Mouse (Mus musculus) midbrain, embryonic 16.5 days (tissue): ENCODE data around the gene Tmem248. TPM values are rescaled to one million over a fixed set of nuclear protein-coding genes. Genes with fewer than 3 reads are reported as not detected.

Experiments
- ATAC-seq: fragments of 200-750 bp; cut with Nextera tagmentation; 2 replicates; pipeline ENCODE4 v1.8.0; 2017; ENCODE audit warnings: moderate TSS enrichment
- H3K27ac ChIP-seq: fragments of 300-500 bp; sonication (generic); 2 replicates; pipeline ENCODE4 v1.5.1; 2014; ENCODE audit warnings: mild to moderate bottlenecking, low read length, mixed read lengths
- H3K27me3 ChIP-seq: fragments of 300-500 bp; sonication (generic); 2 replicates; pipeline ENCODE4 v1.6.1; 2014; ENCODE audit warnings: low read depth, low read length, mixed read lengths; ENCODE audit not compliant: control insufficient read depth, insufficient read depth
- H3K36me3 ChIP-seq: fragments of 300-500 bp; sonication (generic); 2 replicates; pipeline ENCODE4 v1.6.1; 2014; ENCODE audit warnings: mild to moderate bottlenecking, low read length, moderate library complexity, mixed read lengths; ENCODE audit not compliant: control insufficient read depth, insufficient read depth
- H3K4me1 ChIP-seq: fragments of 300-500 bp; sonication (generic); 2 replicates; pipeline ENCODE4 v1.6.1; 2014; ENCODE audit warnings: mild to moderate bottlenecking, low read length, mixed read lengths; ENCODE audit not compliant: control insufficient read depth, insufficient read depth
- H3K4me2 ChIP-seq: fragments of 300-500 bp; sonication (generic); 2 replicates; pipeline ENCODE4 v1.6.1; 2014; ENCODE audit warnings: mild to moderate bottlenecking, low read length, mixed read lengths
- H3K4me3 ChIP-seq: fragments of 300-500 bp; sonication (generic); 2 replicates; pipeline ENCODE4 v1.5.1; 2014; ENCODE audit warnings: low read depth, mild to moderate bottlenecking, low read length, moderate library complexity, mixed read lengths
- H3K9ac ChIP-seq: fragments of 300-500 bp; sonication (generic); 2 replicates; pipeline ENCODE4 v1.6.1; 2014; ENCODE audit warnings: low read depth, low read length, mixed read lengths
- H3K9me3 ChIP-seq: fragments of 300-500 bp; sonication (generic); replicated peaks from 2 replicates; pipeline ENCODE4 v1.6.1; 2014; ENCODE audit warnings: mild to moderate bottlenecking, low read length, mixed read lengths; ENCODE audit not compliant: control insufficient read depth, poor library complexity, severe bottlenecking
- WGBS: fragments of 180-500 bp; shearing (Covaris S2); extraction: QIAGEN DNeasy Blood & Tissue Kit; methylation state at CpG from one replicate; pipeline ENCODE4 v1.1.7; 2014; 5-methylcytosine and 5-hydroxymethylcytosine counted together
- polyA plus RNA-seq: library from polyadenylated mRNA; unstranded; fragments of >200 nt; fragmentation: Nextera tagmentation; extraction: Ambion mirVana; gene quantifications from 2 replicates; pipeline ENCODE4 v1.2.1, GENCODE M21; 2015

Tmem248 gene
- polyA plus RNA-seq, 1 experiment from 2014 or later: 25.6 TPM

- peaks cover 29% of the 10 kb centered on the region for H3K36me3 ChIP-seq
- H3K27me3 ChIP-seq: no peaks in the 10 kb centered on the region
- WGBS: 98% methylated on average over 9 of the region's 9 CpGs
- H3K27ac ChIP-seq: no peak overlapping the region
- H3K4me1 ChIP-seq: no peaks in the 10 kb centered on the region
- H3K9ac ChIP-seq: no peak overlapping the region
- H3K4me2 ChIP-seq: no peak overlapping the region
- no peak for ATAC-seq
- H3K4me3 ChIP-seq: no peak overlapping the region
- no peaks in the 10 kb centered on the region; the same call in 1 of the 2 replicates for H3K9me3 ChIP-seq
These were observed 66.3 kb downstream of the Tmem248 start for GRCm38 (mm10) chr5:130283079-130283732.

GRCm38 (mm10) chr5:130288106-130288505 lies 71.2 kb downstream of the Tmem248 start:
- Histone ChIP-seq H3K27ac (no peak overlapping the region), H3K4me2 (no peak overlapping the region), H3K27me3 (no peaks in the 10 kb centered on the region), H3K9me3 (no peaks in the 10 kb centered on the region; the same call in 1 of the 2 replicates), H3K4me3 (no peak overlapping the region), H3K9ac (no peak overlapping the region), H3K36me3 (peaks cover 19% of the 10 kb centered on the region), H3K4me1 (no peaks in the 10 kb centered on the region)
- 97% methylated on average over 7 of the region's 7 CpGs for WGBS
- no peak for ATAC-seq

DNA sequence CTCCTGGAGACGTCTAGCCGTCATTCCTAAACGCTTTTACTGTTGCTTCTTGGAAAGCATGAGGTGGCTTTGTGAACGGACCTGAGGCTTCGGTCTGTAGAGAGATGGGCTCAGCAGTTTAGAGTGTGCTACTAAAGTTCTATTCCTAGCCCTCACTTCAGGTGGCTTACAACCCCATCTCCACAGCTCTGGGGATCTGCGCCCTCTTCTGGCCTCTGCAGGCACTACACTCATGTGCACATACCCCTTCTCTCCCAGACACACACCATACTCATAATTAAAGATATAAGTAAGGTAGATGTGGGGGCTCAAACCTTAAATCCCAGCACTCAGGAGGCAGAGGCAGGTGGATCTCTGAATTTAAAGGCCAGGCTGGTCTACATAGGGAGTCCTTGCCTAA lies 73.4 kb downstream of the Tmem248 start:
- Histone ChIP-seq H3K4me1 (no peaks in the 10 kb centered on the region), H3K9ac (no peak overlapping the region), H3K27ac (no peak overlapping the region), H3K27me3 (no peaks in the 10 kb centered on the region), H3K36me3 (peaks cover 12% of the 10 kb centered on the region), H3K9me3 (no peaks in the 10 kb centered on the region), H3K4me3 (no peak overlapping the region), H3K4me2 (no peak overlapping the region)
- no peak for ATAC-seq
- WGBS: 97% methylated on average over 6 of the region's 6 CpGs

- H3K4me3 ChIP-seq: no peak overlapping the region
- H3K9me3 ChIP-seq: no peaks in the 10 kb centered on the region
- peaks cover 12% of the 10 kb centered on the region for H3K36me3 ChIP-seq
- no peak overlapping the region for H3K9ac ChIP-seq
- ATAC-seq: no peak
- no peaks in the 10 kb centered on the region for H3K27me3 ChIP-seq
- WGBS: 96% methylated on average over 12 of the region's 12 CpGs
- H3K27ac ChIP-seq: no peak overlapping the region
- no peak overlapping the region for H3K4me2 ChIP-seq
- H3K4me1 ChIP-seq: no peaks in the 10 kb centered on the region
These were observed 73.9 kb downstream of the Tmem248 start for GRCm38 (mm10) chr5:130290775-130291174.

DNA sequence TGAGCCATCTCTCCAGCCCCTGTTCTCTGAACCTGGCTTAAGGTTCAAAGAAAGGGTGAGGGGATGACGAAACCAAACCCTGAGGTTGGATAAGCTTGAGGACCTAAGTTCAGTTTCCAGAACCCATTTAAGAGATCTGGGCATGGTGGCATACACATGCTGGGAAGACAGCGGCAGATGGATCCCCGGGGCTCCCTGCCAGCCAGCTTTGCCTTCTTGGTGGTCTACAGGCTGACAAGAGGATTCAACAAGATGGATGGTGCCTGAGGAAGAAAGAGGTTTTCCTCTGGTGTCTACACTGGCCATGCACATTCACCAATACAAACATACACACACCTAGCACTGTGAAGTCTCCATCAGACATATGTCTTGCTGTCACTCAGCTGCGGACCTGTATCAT lies 76.1 kb downstream of the Tmem248 start:
- 91% methylated on average over 4 of the region's 4 CpGs for WGBS
- no peak overlapping the region for H3K4me2 ChIP-seq
- no peak overlapping the region for H3K27ac ChIP-seq
- H3K27me3 ChIP-seq: no peaks in the 10 kb centered on the region
- ATAC-seq: no peak
- H3K4me3 ChIP-seq: no peak overlapping the region
- H3K9ac ChIP-seq: no peak overlapping the region
- no peaks in the 10 kb centered on the region for H3K4me1 ChIP-seq
- H3K36me3 ChIP-seq: peaks cover 19% of the 10 kb centered on the region
- no peaks in the 10 kb centered on the region for H3K9me3 ChIP-seq

Other genes with a start within 250 kb of the Tmem248 start
- gene Gusb, start 214.0 kb upstream of the Tmem248 start, polyA plus RNA-seq: 30.3 and 31.5 TPM in 2 replicates
- gene Asl, start 187.8 kb upstream of the Tmem248 start, polyA plus RNA-seq: 35.5 and 38.6 TPM in 2 replicates
- 85.6 and 86.8 TPM in 2 replicates for gene Crcp, start 187.8 kb upstream of the Tmem248 start, polyA plus RNA-seq
- 52.9 and 56.8 TPM in 2 replicates for gene Tpst1, start 143.8 kb upstream of the Tmem248 start, polyA plus RNA-seq
- 20.2 and 21.4 TPM in 2 replicates for gene Kctd7, start 72.2 kb upstream of the Tmem248 start, polyA plus RNA-seq
- 46.7 and 48.7 TPM in 2 replicates for gene Rabgef1, start 45.3 kb upstream of the Tmem248 start, polyA plus RNA-seq
- 52.9 and 54.6 TPM in 2 replicates for gene Sbds, start 38.4 kb downstream of the Tmem248 start, polyA plus RNA-seq
- 20.2 and 23.0 TPM in 2 replicates for gene Tyw1, start 38.5 kb downstream of the Tmem248 start, polyA plus RNA-seq
- gene Caln1, start 152.4 kb downstream of the Tmem248 start, polyA plus RNA-seq: 23.0 and 32.7 TPM in 2 replicates
- gene A330070K13Rik, start 167.6 kb downstream of the Tmem248 start, polyA plus RNA-seq: not detected in 2 replicates